Mouse (Mus musculus): ENCODE results near the gene Pkig. TPM values are rescaled to one million over a fixed set of nuclear protein-coding genes. Genes with fewer than 3 reads are reported as not detected.
A peak's percentile ranks its signal among the peaks of the same experiment; 100 is the strongest.
"Not testable (repeated sequence)": the region's sequence is repeated elsewhere in the genome, so short reads cannot be mapped to it uniquely, and the experiment has no call there.

Pkig gene
- polyA plus RNA-seq, 1 experiment from 2014 or later, result 156 TPM

- Histone ChIP-seq H3K4me3 (replicated peaks) (no peak overlapping the region), H3K4me2 (no peak overlapping the region), H3K36me3 (replicated peaks) (no peaks in the 10 kb centered on the region), H3K9ac (no peak overlapping the region), H3K27ac (no peak overlapping the region), H3K9me3 (no peaks in the 10 kb centered on the region), H3K27me3 (no peaks in the 10 kb centered on the region), H3K4me1 (peaks cover 13% of the 10 kb centered on the region)
- 95% methylated on average over 11 of the region's 11 CpGs for WGBS
- no peak for ATAC-seq (ENCODE audit: low FRiP score)
These were observed 12.8 kb downstream of the Pkig start for GRCm38 (mm10) chr2:163670872-163671594.

- no peak overlapping the region for H3K4me2 ChIP-seq
- no peaks in the 10 kb centered on the region for H3K27me3 ChIP-seq
- H3K4me1 ChIP-seq, result peaks cover 13% of the 10 kb centered on the region
- no peak overlapping the region for H3K27ac ChIP-seq
- no peak for ATAC-seq (ENCODE audit: low FRiP score)
- WGBS, result 84% methylated on average over 5 of the region's 5 CpGs
- H3K4me3 ChIP-seq (replicated peaks), result no peak overlapping the region
- no peaks in the 10 kb centered on the region for H3K36me3 ChIP-seq (replicated peaks)
- H3K9me3 ChIP-seq, result no peaks in the 10 kb centered on the region
- H3K9ac ChIP-seq, result no peak overlapping the region
These were observed 16.2 kb downstream of the Pkig start for GRCm38 (mm10) chr2:163674397-163674796.

- Histone ChIP-seq H3K4me3 (replicated peaks) (no peak overlapping the region), H3K4me1 (peaks cover 13% of the 10 kb centered on the region), H3K9me3 (no peaks in the 10 kb centered on the region), H3K4me2 (no peak overlapping the region), H3K27me3 (no peaks in the 10 kb centered on the region), H3K27ac (no peak overlapping the region), H3K36me3 (replicated peaks) (no peaks in the 10 kb centered on the region), H3K9ac (no peak overlapping the region)
- ATAC-seq (ENCODE audit: low FRiP score), result no peak
- 44% methylated on average over 5 of the region's 5 CpGs for WGBS
These were observed 17.0 kb downstream of the Pkig start for GRCm38 (mm10) chr2:163675144-163675619.

GRCm38 (mm10) chr2:163675662-163676061 lies 17.5 kb downstream of the Pkig start:
- ATAC-seq (ENCODE audit: low FRiP score), result no peak
- WGBS, result 87% methylated on average over 6 of the region's 6 CpGs
- peaks cover 13% of the 10 kb centered on the region for H3K4me1 ChIP-seq

GRCm38 (mm10) chr2:163676321-163676720 lies 18.1 kb downstream of the Pkig start:
- Histone ChIP-seq H3K9ac (no peak overlapping the region), H3K4me2 (no peak overlapping the region), H3K36me3 (replicated peaks) (no peaks in the 10 kb centered on the region), H3K27ac (no peak overlapping the region), H3K9me3 (no peaks in the 10 kb centered on the region), H3K4me1 (peaks cover 13% of the 10 kb centered on the region), H3K27me3 (no peaks in the 10 kb centered on the region), H3K4me3 (replicated peaks) (no peak overlapping the region)
- WGBS, result 97% methylated on average over 4 of the region's 4 CpGs
- no peak for ATAC-seq (ENCODE audit: low FRiP score)

More at GRCm38 (mm10) chr2:163675662-163676061, 17.5 kb downstream of the Pkig start:
- Histone ChIP-seq H3K9me3 (no peaks in the 10 kb centered on the region), H3K27ac (no peak overlapping the region), H3K9ac (no peak overlapping the region), H3K27me3 (no peaks in the 10 kb centered on the region), H3K36me3 (replicated peaks) (no peaks in the 10 kb centered on the region), H3K4me3 (replicated peaks) (no peak overlapping the region), H3K4me2 (no peak overlapping the region)

- 92% methylated on average over 3 of the region's 3 CpGs for WGBS
- no peak for ATAC-seq (ENCODE audit: low FRiP score)
- no peak overlapping the region for H3K4me2 ChIP-seq
These were observed 18.6 kb downstream of the Pkig start for GRCm38 (mm10) chr2:163676745-163677144.

GRCm38 (mm10) chr2:163682344-163682743 lies 24.2 kb downstream of the Pkig start:
- peaks cover 11% of the 10 kb centered on the region; the same call in 1 of the 2 replicates for H3K4me1 ChIP-seq
- H3K36me3 ChIP-seq (replicated peaks), result no peaks in the 10 kb centered on the region

More at GRCm38 (mm10) chr2:163676745-163677144, 18.6 kb downstream of the Pkig start:
- Histone ChIP-seq H3K9me3 (no peaks in the 10 kb centered on the region), H3K27ac (no peak overlapping the region), H3K4me3 (replicated peaks) (no peak overlapping the region), H3K27me3 (no peaks in the 10 kb centered on the region), H3K4me1 (peaks cover 13% of the 10 kb centered on the region), H3K36me3 (replicated peaks) (no peaks in the 10 kb centered on the region), H3K9ac (no peak overlapping the region)

GRCm38 (mm10) chr2:163685287-163685686 lies 27.1 kb downstream of the Pkig start:
- 0 out of 2 replicates have a peak overlapping the region, but pooled peaks have one; percentile 2 for H3K27ac ChIP-seq
- no peak overlapping the region for H3K4me3 ChIP-seq (replicated peaks)
- H3K36me3 ChIP-seq (replicated peaks), result no peaks in the 10 kb centered on the region
- no peak for ATAC-seq (ENCODE audit: low FRiP score)
- H3K9me3 ChIP-seq, result no peaks in the 10 kb centered on the region
- no peak overlapping the region for H3K9ac ChIP-seq
- peaks cover 17% of the 10 kb centered on the region for H3K4me1 ChIP-seq
- WGBS, result 77% methylated on average over 4 of the region's 4 CpGs
- no peaks in the 10 kb centered on the region for H3K27me3 ChIP-seq
- no peak overlapping the region for H3K4me2 ChIP-seq

More at GRCm38 (mm10) chr2:163682344-163682743, 24.2 kb downstream of the Pkig start:
- Histone ChIP-seq H3K4me2 (no peak overlapping the region), H3K4me3 (replicated peaks) (no peak overlapping the region), H3K9me3 (no peaks in the 10 kb centered on the region), H3K27ac (no peak overlapping the region), H3K9ac (no peak overlapping the region), H3K27me3 (no peaks in the 10 kb centered on the region)
- 95% methylated on average over 2 of the region's 2 CpGs for WGBS
- ATAC-seq (ENCODE audit: low FRiP score), result no peak

- no peak overlapping the region for H3K4me2 ChIP-seq
These were observed 27.6 kb downstream of the Pkig start for GRCm38 (mm10) chr2:163685761-163686200.

GRCm38 (mm10) chr2:163686233-163686632 lies 28.0 kb downstream of the Pkig start:
- ATAC-seq (ENCODE audit: low FRiP score), result no peak
- H3K27ac ChIP-seq, result no peak overlapping the region
- no peaks in the 10 kb centered on the region for H3K9me3 ChIP-seq
- 85% methylated on average over 5 of the region's 5 CpGs for WGBS
- H3K4me1 ChIP-seq, result peaks cover 26% of the 10 kb centered on the region
- no peaks in the 10 kb centered on the region for H3K27me3 ChIP-seq
- H3K9ac ChIP-seq, result no peak overlapping the region
- no peak overlapping the region for H3K4me2 ChIP-seq
- no peak overlapping the region for H3K4me3 ChIP-seq (replicated peaks)
- no peaks in the 10 kb centered on the region for H3K36me3 ChIP-seq (replicated peaks)

More at GRCm38 (mm10) chr2:163685761-163686200, 27.6 kb downstream of the Pkig start:
- Histone ChIP-seq H3K36me3 (replicated peaks) (no peaks in the 10 kb centered on the region), H3K9ac (no peak overlapping the region), H3K27me3 (no peaks in the 10 kb centered on the region), H3K4me1 (peaks cover 22% of the 10 kb centered on the region), H3K9me3 (no peaks in the 10 kb centered on the region), H3K27ac (no peak overlapping the region), H3K4me3 (replicated peaks) (no peak overlapping the region)
- WGBS, result 81% methylated on average over 6 of the region's 6 CpGs
- no peak for ATAC-seq (ENCODE audit: low FRiP score)

GRCm38 (mm10) chr2:163686886-163687285 lies 28.7 kb downstream of the Pkig start:
- ATAC-seq (ENCODE audit: low FRiP score), result no peak
- H3K9me3 ChIP-seq, result no peaks in the 10 kb centered on the region
- no peaks in the 10 kb centered on the region for H3K36me3 ChIP-seq (replicated peaks)
- H3K27ac ChIP-seq, result no peak overlapping the region
- H3K4me3 ChIP-seq (replicated peaks), result no peak overlapping the region
- 85% methylated on average over 3 of the region's 3 CpGs for WGBS
- H3K4me1 ChIP-seq, result peaks cover 28% of the 10 kb centered on the region
- no peak overlapping the region for H3K4me2 ChIP-seq
- no peak overlapping the region for H3K9ac ChIP-seq
- H3K27me3 ChIP-seq, result no peaks in the 10 kb centered on the region

GRCm38 (mm10) chr2:163688377-163688776 lies 30.2 kb downstream of the Pkig start:
- H3K4me2 ChIP-seq; H3K4me3 ChIP-seq (replicated peaks); ATAC-seq (ENCODE audit: low FRiP score); H3K27ac ChIP-seq; H3K36me3 ChIP-seq (replicated peaks); H3K9me3 ChIP-seq; H3K9ac ChIP-seq; H3K27me3 ChIP-seq: not testable (repeated sequence)
- H3K4me1 ChIP-seq, result peaks cover 28% of the 10 kb centered on the region
- 100% methylated on average over 1 of the region's 1 CpGs for WGBS

GRCm38 (mm10) chr2:163689771-163690170 lies 31.6 kb downstream of the Pkig start:
- WGBS, result 81% methylated on average over 3 of the region's 3 CpGs
- Histone ChIP-seq H3K36me3 (replicated peaks) (no peaks in the 10 kb centered on the region), H3K27me3 (no peaks in the 10 kb centered on the region), H3K4me2 (no peak overlapping the region), H3K4me1 (peaks cover 32% of the 10 kb centered on the region), H3K27ac (no peak overlapping the region; the same call in 1 of the 2 replicates), H3K9ac (no peak overlapping the region), H3K9me3 (no peaks in the 10 kb centered on the region), H3K4me3 (replicated peaks) (no peak overlapping the region)
- no peak for ATAC-seq (ENCODE audit: low FRiP score)
